Mouse (Mus musculus) kidney, embryonic 14.5 days (tissue): ENCODE results near the gene Tbxas1. TPM values are rescaled to one million over a fixed set of nuclear protein-coding genes. Genes with fewer than 3 reads are reported as not detected.
A peak's percentile ranks its signal among the peaks of the same experiment; 100 is the strongest.

Source experiments
- ATAC-seq: fragments of 200-750 bp; cut with Nextera tagmentation; 2 replicates; pipeline ENCODE4 v1.8.0; 2017; ENCODE audit warnings: moderate number of reproducible peaks, mild to moderate bottlenecking, moderate TSS enrichment, moderate library complexity; ENCODE audit not compliant: low FRiP score, low TSS enrichment
- H3K27ac ChIP-seq: fragments of 300-500 bp; sonication (generic); 2 replicates; pipeline ENCODE4 v1.5.1; 2014; ENCODE audit warnings: low read depth, mild to moderate bottlenecking, low read length, moderate library complexity, mixed read lengths
- H3K27me3 ChIP-seq: fragments of 300-500 bp; sonication (generic); 2 replicates; pipeline ENCODE4 v1.6.1; 2014; ENCODE audit warnings: mild to moderate bottlenecking, low read length; ENCODE audit not compliant: control insufficient read depth, insufficient read depth
- H3K36me3 ChIP-seq: fragments of 300-500 bp; sonication (generic); 2 replicates; pipeline ENCODE4 v1.6.1; 2014; ENCODE audit warnings: low read length, mixed read lengths; ENCODE audit not compliant: control insufficient read depth, insufficient read depth
- H3K4me1 ChIP-seq: fragments of 300-500 bp; sonication (generic); 2 replicates; pipeline ENCODE4 v1.6.1; 2014; ENCODE audit warnings: low read length, mixed read lengths; ENCODE audit not compliant: control insufficient read depth, insufficient read depth
- H3K4me2 ChIP-seq: fragments of 300-500 bp; sonication (generic); replicated peaks from 2 replicates; pipeline ENCODE4 v1.6.1; 2014; ENCODE audit warnings: low read depth, mild to moderate bottlenecking, low read length
- H3K4me3 ChIP-seq: fragments of 300-500 bp; sonication (generic); 2 replicates; pipeline ENCODE4 v1.5.1; 2014; ENCODE audit warnings: mild to moderate bottlenecking, low read length
- H3K9ac ChIP-seq: fragments of 300-500 bp; sonication (generic); 2 replicates; pipeline ENCODE4 v1.6.1; 2014; ENCODE audit warnings: low read depth, mild to moderate bottlenecking, low read length, moderate library complexity
- H3K9me3 ChIP-seq: fragments of 300-500 bp; sonication (generic); 2 replicates; pipeline ENCODE4 v1.6.1; 2016; ENCODE audit warnings: low read length; ENCODE audit not compliant: control insufficient read depth
- WGBS: fragments of 180-500 bp; shearing (Covaris S2); extraction: QIAGEN DNeasy Blood & Tissue Kit; methylation state at CpG from one replicate; pipeline ENCODE4 v1.1.7; 2014; 5-methylcytosine and 5-hydroxymethylcytosine counted together
- polyA plus RNA-seq: library from polyadenylated mRNA; unstranded; fragments of >200 nt; fragmentation: Nextera tagmentation; extraction: Ambion mirVana; gene quantifications from 2 replicates; pipeline ENCODE4 v1.2.1, GENCODE M21; 2014

Tbxas1 gene
- polyA plus RNA-seq, 1 experiment from 2014 or later = 3.3 TPM

- no peak overlapping the region for H3K4me2 ChIP-seq
- no peak overlapping the region for H3K9ac ChIP-seq
- no peaks in the 10 kb centered on the region for H3K36me3 ChIP-seq
- no peaks in the 10 kb centered on the region for H3K9me3 ChIP-seq
- ATAC-seq = peak; percentile 29; the same call in 1 of the 2 replicates
- H3K27ac ChIP-seq = no peak overlapping the region
- no peaks in the 10 kb centered on the region for H3K27me3 ChIP-seq
- H3K4me1 ChIP-seq = no peaks in the 10 kb centered on the region
- H3K4me3 ChIP-seq = no peak overlapping the region
- WGBS = 66% methylated on average over 3 of the region's 3 CpGs
These were observed 35.8 kb downstream of the Tbxas1 start for GRCm38 (mm10) chr6:38910828-38911559.

GRCm38 (mm10) chr6:38912121-38912660 is 37.0 kb downstream of the Tbxas1 start:
- no peak overlapping the region for H3K4me3 ChIP-seq
- no peaks in the 10 kb centered on the region for H3K36me3 ChIP-seq
- no peaks in the 10 kb centered on the region for H3K4me1 ChIP-seq
- H3K4me2 ChIP-seq = no peak overlapping the region
- H3K9me3 ChIP-seq = no peaks in the 10 kb centered on the region
- H3K9ac ChIP-seq = no peak overlapping the region
- H3K27me3 ChIP-seq = no peaks in the 10 kb centered on the region
- no peak for ATAC-seq
- no peak overlapping the region for H3K27ac ChIP-seq

- ATAC-seq = no peak
- H3K36me3 ChIP-seq = no peaks in the 10 kb centered on the region
- no peak overlapping the region for H3K9ac ChIP-seq
- 0 out of 2 replicates have a peak, but pooled peaks cover 5% of the 10 kb centered on the region for H3K4me1 ChIP-seq
- H3K9me3 ChIP-seq = no peaks in the 10 kb centered on the region
- 78% methylated on average over 9 of the region's 9 CpGs for WGBS
- H3K27ac ChIP-seq = no peak overlapping the region
- no peak overlapping the region for H3K4me2 ChIP-seq
- H3K4me3 ChIP-seq = no peak overlapping the region
- no peaks in the 10 kb centered on the region for H3K27me3 ChIP-seq
These were observed 37.6 kb downstream of the Tbxas1 start for GRCm38 (mm10) chr6:38912845-38913244.

- no peaks in the 10 kb centered on the region for H3K27me3 ChIP-seq
- no peak overlapping the region for H3K9ac ChIP-seq
- no peak overlapping the region for H3K4me3 ChIP-seq
- no peaks in the 10 kb centered on the region for H3K9me3 ChIP-seq
- H3K27ac ChIP-seq = no peak overlapping the region
- 84% methylated on average over 13 of the region's 13 CpGs for WGBS
- no peak overlapping the region for H3K4me2 ChIP-seq
- 0 out of 2 replicates have a peak, but pooled peaks cover 5% of the 10 kb centered on the region for H3K4me1 ChIP-seq
- no peak for ATAC-seq
- no peaks in the 10 kb centered on the region for H3K36me3 ChIP-seq
These were observed 38.3 kb downstream of the Tbxas1 start for GRCm38 (mm10) chr6:38913386-38914042.

- no peak for ATAC-seq
- peaks cover 8% of the 10 kb centered on the region; the same call in 1 of the 2 replicates for H3K4me1 ChIP-seq
- H3K9me3 ChIP-seq = no peaks in the 10 kb centered on the region
- WGBS = 90% methylated on average over 10 of the region's 10 CpGs
- H3K4me3 ChIP-seq = no peak overlapping the region
- no peak overlapping the region for H3K4me2 ChIP-seq
- H3K27ac ChIP-seq = no peak overlapping the region
- H3K36me3 ChIP-seq = no peaks in the 10 kb centered on the region
- no peaks in the 10 kb centered on the region for H3K27me3 ChIP-seq
- no peak overlapping the region for H3K9ac ChIP-seq
These were observed 39.0 kb downstream of the Tbxas1 start for GRCm38 (mm10) chr6:38914181-38914580.

- 63% methylated on average over 5 of the region's 5 CpGs for WGBS
- peaks cover 8% of the 10 kb centered on the region; the same call in 1 of the 2 replicates for H3K4me1 ChIP-seq
- ATAC-seq = no peak
- no peaks in the 10 kb centered on the region for H3K36me3 ChIP-seq
- no peak overlapping the region for H3K27ac ChIP-seq
- H3K4me3 ChIP-seq = no peak overlapping the region
- H3K9ac ChIP-seq = no peak overlapping the region
- no peaks in the 10 kb centered on the region for H3K27me3 ChIP-seq
- no peak overlapping the region for H3K4me2 ChIP-seq
- no peaks in the 10 kb centered on the region for H3K9me3 ChIP-seq
These were observed 40.6 kb downstream of the Tbxas1 start for GRCm38 (mm10) chr6:38915776-38916175.

- Histone ChIP-seq H3K27ac (no peak overlapping the region), H3K4me3 (no peak overlapping the region), H3K36me3 (no peaks in the 10 kb centered on the region), H3K9me3 (no peaks in the 10 kb centered on the region), H3K4me1 (peaks cover 8% of the 10 kb centered on the region; the same call in 1 of the 2 replicates), H3K9ac (no peak overlapping the region), H3K27me3 (no peaks in the 10 kb centered on the region), H3K4me2 (no peak overlapping the region)
- ATAC-seq = no peak
- 65% methylated on average over 4 of the region's 4 CpGs for WGBS
These were observed 41.4 kb downstream of the Tbxas1 start for GRCm38 (mm10) chr6:38916571-38916970.

GRCm38 (mm10) chr6:38917415-38917814 is 42.2 kb downstream of the Tbxas1 start:
- no peak for ATAC-seq
- Histone ChIP-seq H3K9me3 (no peaks in the 10 kb centered on the region), H3K27ac (peak overlapping the region; percentile 86; the same call in 1 of the 2 replicates), H3K4me1 (peaks cover 8% of the 10 kb centered on the region; the same call in 1 of the 2 replicates), H3K27me3 (no peaks in the 10 kb centered on the region), H3K9ac (no peak overlapping the region), H3K36me3 (no peaks in the 10 kb centered on the region), H3K4me2 (no peak overlapping the region), H3K4me3 (no peak overlapping the region)
- whole genome bisulfite sequencing = 50% methylated on average over 3 of the region's 3 CpGs

GRCm38 (mm10) chr6:38918728-38919127 is 43.5 kb downstream of the Tbxas1 start:
- Histone ChIP-seq H3K27ac (peak overlapping the region; percentile 86; the same call in 1 of the 2 replicates), H3K4me1 (peaks cover 8% of the 10 kb centered on the region; the same call in 1 of the 2 replicates), H3K4me2 (no peak overlapping the region), H3K4me3 (no peak overlapping the region), H3K9me3 (no peaks in the 10 kb centered on the region), H3K27me3 (no peaks in the 10 kb centered on the region), H3K36me3 (no peaks in the 10 kb centered on the region), H3K9ac (no peak overlapping the region)
- ATAC-seq = no peak
- 64% methylated on average over 4 of the region's 4 CpGs for WGBS
